Mouse (Mus musculus) neural tube, embryonic 13.5 days (tissue): Measurements from ENCODE around the gene Gm10639. TPM values are rescaled to one million over a fixed set of nuclear protein-coding genes. Genes with fewer than 3 reads are reported as not detected.
"Not testable (repeated sequence)": the region's sequence is repeated elsewhere in the genome, so short reads cannot be mapped to it uniquely, and the experiment has no call there.

Source experiments
- ATAC-seq: fragments of 200-750 bp; cut with Nextera tagmentation; 2 replicates; pipeline ENCODE4 v1.8.0; 2017; ENCODE audit warnings: low read depth, mild to moderate bottlenecking, moderate TSS enrichment, moderate library complexity
- H3K27ac ChIP-seq: fragments of 300-500 bp; sonication (generic); replicated peaks from 2 replicates; pipeline ENCODE4 v1.5.1; 2015; ENCODE audit warnings: moderate library complexity, mild to moderate bottlenecking, inconsistent platforms
- H3K27me3 ChIP-seq: fragments of 300-500 bp; sonication (generic); 2 replicates; pipeline ENCODE4 v1.6.1; 2015; ENCODE audit warnings: mild to moderate bottlenecking, inconsistent platforms
- H3K36me3 ChIP-seq: fragments of 300-500 bp; sonication (generic); 2 replicates; pipeline ENCODE4 v1.6.1; 2015; ENCODE audit warnings: mild to moderate bottlenecking, inconsistent platforms
- H3K4me1 ChIP-seq: fragments of 300-500 bp; sonication (generic); replicated peaks from 2 replicates; pipeline ENCODE4 v1.6.1; 2015; ENCODE audit warnings: inconsistent platforms
- H3K4me2 ChIP-seq: fragments of 300-500 bp; sonication (generic); 2 replicates; pipeline ENCODE4 v1.6.1; 2015; ENCODE audit warnings: inconsistent platforms, mild to moderate bottlenecking, moderate library complexity
- H3K4me3 ChIP-seq: fragments of 300-500 bp; sonication (generic); 2 replicates; pipeline ENCODE4 v1.5.1; 2015; ENCODE audit warnings: mild to moderate bottlenecking, inconsistent platforms
- H3K9ac ChIP-seq: fragments of 300-500 bp; sonication (generic); 2 replicates; pipeline ENCODE4 v1.6.1; 2015; ENCODE audit warnings: moderate library complexity, mild to moderate bottlenecking, inconsistent platforms
- H3K9me3 ChIP-seq: fragments of 300-500 bp; sonication (generic); 2 replicates; pipeline ENCODE4 v1.6.1; 2016; ENCODE audit warnings: inconsistent platforms
- WGBS: fragments of 180-500 bp; shearing (Covaris S2); methylation state at CpG from one replicate; pipeline ENCODE4 v1.1.7; 2015; 5-methylcytosine and 5-hydroxymethylcytosine counted together
- polyA plus RNA-seq: library from polyadenylated mRNA; unstranded; fragments of >200 nt; fragmentation: Nextera tagmentation; extraction: Ambion mirVana; gene quantifications from 2 replicates; pipeline ENCODE4 v1.2.1, GENCODE M21; 2015

Gene Gm10639
- polyA plus RNA-seq, 1 experiment from 2014 or later, result not detected

- H3K4me3 ChIP-seq, ATAC-seq, H3K4me1 ChIP-seq, H3K27me3 ChIP-seq, H3K9me3 ChIP-seq, H3K27ac ChIP-seq, H3K9ac ChIP-seq, H3K36me3 ChIP-seq, H3K4me2 ChIP-seq: not testable (repeated sequence)
Observed at GRCm38 (mm10) chr9:78350007-78350406, 60.3 kb downstream of the Gm10639 start.

GRCm38 (mm10) chr9:78351504-78352220 lies 61.9 kb downstream of the Gm10639 start:
- Histone ChIP-seq H3K4me2 (no peak overlapping the region), H3K4me3 (no peak overlapping the region), H3K36me3 (no peaks in the 10 kb centered on the region), H3K9ac (no peak overlapping the region), H3K4me1 (no peaks in the 10 kb centered on the region), H3K27ac (no peak overlapping the region), H3K9me3 (no peaks in the 10 kb centered on the region), H3K27me3 (no peaks in the 10 kb centered on the region)
- 85% methylated on average over 6 of the region's 6 CpGs for WGBS
- ATAC-seq, result no peak

Other genes starting within 250 kb of the Gm10639 start
- gene Gcm1, start 238.0 kb upstream of the Gm10639 start, polyA plus RNA-seq, result not detected in 2 replicates
- gene Fbxo9, start 180.9 kb upstream of the Gm10639 start, polyA plus RNA-seq, result 67.7 and 70.0 TPM in 2 replicates
- 37.3 and 40.5 TPM in 2 replicates for gene Ick, start 180.7 kb upstream of the Gm10639 start, polyA plus RNA-seq
- 29.2 and 35.4 TPM in 2 replicates for gene Gsta4, start 107.1 kb upstream of the Gm10639 start, polyA plus RNA-seq
- not detected in 2 replicates for gene Gsta1, start 59.3 kb upstream of the Gm10639 start, polyA plus RNA-seq
- not detected in 2 replicates for gene Gm3776, start 32.8 kb upstream of the Gm10639 start, polyA plus RNA-seq
- not detected in 2 replicates for gene Omt2a, start 24.9 kb downstream of the Gm10639 start, polyA plus RNA-seq
- not detected in 2 replicates for gene Omt2b, start 37.7 kb downstream of the Gm10639 start, polyA plus RNA-seq
- gene Gsta2, start 65.9 kb downstream of the Gm10639 start, polyA plus RNA-seq, result not detected in 2 replicates
- gene Dppa5a, start 78.3 kb downstream of the Gm10639 start, polyA plus RNA-seq, result 1.9 TPM in 2 replicates
- 2.6 and 4.6 TPM in 2 replicates for gene Ooep, start 88.8 kb downstream of the Gm10639 start, polyA plus RNA-seq
- gene Ddx43, start 105.9 kb downstream of the Gm10639 start, polyA plus RNA-seq, result 0.18 and 0.25 TPM in 2 replicates
- gene Cgas, start 153.3 kb downstream of the Gm10639 start, polyA plus RNA-seq, result 0.64 and 0.85 TPM in 2 replicates
- gene Mto1, start 158.3 kb downstream of the Gm10639 start, polyA plus RNA-seq, result 26.6 and 28.4 TPM in 2 replicates
- gene Gm17324, start 158.9 kb downstream of the Gm10639 start, polyA plus RNA-seq, result 1.3 and 1.5 TPM in 2 replicates
- 3,346 and 3,414 TPM in 2 replicates for gene Eef1a1, start 199.2 kb downstream of the Gm10639 start, polyA plus RNA-seq